Mouse (Mus musculus) forebrain, embryonic 16.5 days (tissue): ENCODE data around the gene Slc25a44. TPM values are rescaled to one million over a fixed set of nuclear protein-coding genes. Genes with fewer than 3 reads are reported as not detected.

ENCODE experiments used
- ATAC-seq: fragments of 200-750 bp; cut with Nextera tagmentation; 2 replicates; pipeline ENCODE4 v1.8.0; 2017; ENCODE audit warnings: mild to moderate bottlenecking, moderate library complexity
- H3K27ac ChIP-seq: fragments of 300-500 bp; sonication (generic); 2 replicates; pipeline ENCODE4 v1.5.1; 2014; ENCODE audit warnings: low read length, control low read depth
- H3K27me3 ChIP-seq: fragments of 300-500 bp; sonication (generic); replicated peaks from 2 replicates; pipeline ENCODE4 v1.6.1; 2014; ENCODE audit warnings: low read length; ENCODE audit not compliant: control insufficient read depth, insufficient read depth
- H3K36me3 ChIP-seq: fragments of 300-500 bp; sonication (generic); 2 replicates; pipeline ENCODE4 v1.6.1; 2014; ENCODE audit not compliant: control insufficient read depth, insufficient read depth
- H3K4me1 ChIP-seq: fragments of 300-500 bp; sonication (generic); replicated peaks from 2 replicates; pipeline ENCODE4 v1.6.1; 2014; ENCODE audit warnings: low read length; ENCODE audit not compliant: control insufficient read depth, insufficient read depth
- H3K4me2 ChIP-seq: fragments of 300-500 bp; sonication (generic); 2 replicates; pipeline ENCODE4 v1.6.1; 2014; ENCODE audit warnings: mild to moderate bottlenecking, low read length, control low read depth
- H3K4me3 ChIP-seq: fragments of 300-500 bp; sonication (generic); replicated peaks from 2 replicates; pipeline ENCODE4 v1.5.1; 2014; ENCODE audit warnings: mild to moderate bottlenecking, low read length, control low read depth
- H3K9ac ChIP-seq: fragments of 300-500 bp; sonication (generic); replicated peaks from 2 replicates; pipeline ENCODE4 v1.6.1; 2014; ENCODE audit warnings: low read depth, low read length, control low read depth
- H3K9me3 ChIP-seq: fragments of 300-500 bp; sonication (generic); 2 replicates; pipeline ENCODE4 v1.6.1; 2016; ENCODE audit warnings: low read length; ENCODE audit not compliant: control insufficient read depth
- WGBS: fragments of 180-500 bp; shearing (Covaris S2); extraction: QIAGEN DNeasy Blood & Tissue Kit; methylation state at CpG from one replicate; pipeline ENCODE4 v1.1.7; 2014; 5-methylcytosine and 5-hydroxymethylcytosine counted together
- polyA plus RNA-seq: library from polyadenylated mRNA; unstranded; fragments of >200 nt; fragmentation: Nextera tagmentation; extraction: Ambion mirVana; gene quantifications from 2 replicates; pipeline ENCODE4 v1.2.1, GENCODE M21; 2015

Slc25a44 gene
- polyA plus RNA-seq, 1 experiment from 2014 or later = 37.1 TPM

- Histone ChIP-seq H3K4me1 (peaks cover 26% of the 10 kb centered on the region), H3K27ac (no peak overlapping the region), H3K9me3 (no peaks in the 10 kb centered on the region), H3K9ac (no peak overlapping the region), H3K4me2 (no peak overlapping the region), H3K27me3 (no peaks in the 10 kb centered on the region), H3K4me3 (no peak overlapping the region), H3K36me3 (no peaks in the 10 kb centered on the region)
- ATAC-seq = no peak
- WGBS = 70% methylated on average over 8 of the region's 8 CpGs
These were observed 28.4 kb upstream of the Slc25a44 start for GRCm38 (mm10) chr3:88453369-88453768.

- Histone ChIP-seq H3K4me3 (no peak overlapping the region), H3K4me2 (no peak overlapping the region), H3K36me3 (no peaks in the 10 kb centered on the region), H3K27ac (no peak overlapping the region), H3K27me3 (no peaks in the 10 kb centered on the region), H3K9ac (no peak overlapping the region), H3K4me1 (peaks cover 20% of the 10 kb centered on the region), H3K9me3 (no peaks in the 10 kb centered on the region)
- no peak for ATAC-seq
- 83% methylated on average over 6 of the region's 6 CpGs for WGBS
These were observed 27.8 kb upstream of the Slc25a44 start for GRCm38 (mm10) chr3:88452716-88453115.

GRCm38 (mm10) chr3:88452246-88452645, 27.3 kb upstream of the Slc25a44 start:
- Histone ChIP-seq H3K27me3 (no peaks in the 10 kb centered on the region), H3K36me3 (no peaks in the 10 kb centered on the region), H3K9me3 (no peaks in the 10 kb centered on the region), H3K9ac (no peak overlapping the region), H3K4me3 (no peak overlapping the region), H3K4me1 (peaks cover 15% of the 10 kb centered on the region), H3K4me2 (no peak overlapping the region), H3K27ac (no peak overlapping the region)
- ATAC-seq = no peak
- WGBS = 77% methylated on average over 5 of the region's 5 CpGs

- Histone ChIP-seq H3K27ac (no peak overlapping the region), H3K9ac (no peak overlapping the region), H3K27me3 (no peaks in the 10 kb centered on the region), H3K4me3 (no peak overlapping the region), H3K9me3 (no peaks in the 10 kb centered on the region), H3K4me2 (no peak overlapping the region), H3K4me1 (peaks cover 10% of the 10 kb centered on the region; the same call in 1 of the 2 replicates), H3K36me3 (no peaks in the 10 kb centered on the region)
- WGBS = 61% methylated on average over 12 of the region's 12 CpGs
- ATAC-seq = no peak
These were observed 25.6 kb upstream of the Slc25a44 start for GRCm38 (mm10) chr3:88450379-88451131.

GRCm38 (mm10) chr3:88449395-88450023, 24.6 kb upstream of the Slc25a44 start:
- Histone ChIP-seq H3K27me3 (no peaks in the 10 kb centered on the region), H3K4me1 (peaks cover 8% of the 10 kb centered on the region; the same call in 1 of the 2 replicates), H3K36me3 (no peaks in the 10 kb centered on the region), H3K27ac (no peak overlapping the region), H3K9me3 (no peaks in the 10 kb centered on the region), H3K4me3 (peak overlapping the region; percentile 23), H3K9ac (peak overlapping the region; percentile 38; the same call in 1 of the 2 replicates), H3K4me2 (peak overlapping the region; percentile 44)
- ATAC-seq = peak; percentile 62; the same call in 1 of the 2 replicates
- 7% methylated on average over 21 of the region's 21 CpGs for WGBS

GRCm38 (mm10) chr3:88448443-88448842, 23.5 kb upstream of the Slc25a44 start:
- H3K4me2 ChIP-seq = no peak overlapping the region
- H3K9me3 ChIP-seq = no peaks in the 10 kb centered on the region
- H3K27me3 ChIP-seq = no peaks in the 10 kb centered on the region
- H3K36me3 ChIP-seq = no peaks in the 10 kb centered on the region
- H3K9ac ChIP-seq = no peak overlapping the region
- H3K4me3 ChIP-seq = no peak overlapping the region
- H3K27ac ChIP-seq = no peak overlapping the region
- ATAC-seq = no peak
- WGBS = 93% methylated on average over 8 of the region's 8 CpGs
- H3K4me1 ChIP-seq = peaks cover 8% of the 10 kb centered on the region; the same call in 1 of the 2 replicates

- no peaks in the 10 kb centered on the region for H3K27me3 ChIP-seq
- peaks cover 8% of the 10 kb centered on the region; the same call in 1 of the 2 replicates for H3K4me1 ChIP-seq
- no peak overlapping the region for H3K4me3 ChIP-seq
- H3K9ac ChIP-seq = no peak overlapping the region
- no peak for ATAC-seq
- no peaks in the 10 kb centered on the region for H3K36me3 ChIP-seq
- no peak overlapping the region for H3K4me2 ChIP-seq
- WGBS = 65% methylated on average over 8 of the region's 8 CpGs
- H3K9me3 ChIP-seq = no peaks in the 10 kb centered on the region
- H3K27ac ChIP-seq = no peak overlapping the region
These were observed 22.8 kb upstream of the Slc25a44 start for GRCm38 (mm10) chr3:88447676-88448183.

GRCm38 (mm10) chr3:88446471-88447123, 21.7 kb upstream of the Slc25a44 start:
- WGBS = 86% methylated on average over 8 of the region's 8 CpGs
- Histone ChIP-seq H3K9ac (no peak overlapping the region), H3K4me1 (peaks cover 8% of the 10 kb centered on the region; the same call in 1 of the 2 replicates), H3K27ac (no peak overlapping the region), H3K27me3 (0 out of 2 replicates have a peak, but pooled peaks cover 2% of the 10 kb centered on the region), H3K4me2 (no peak overlapping the region), H3K36me3 (no peaks in the 10 kb centered on the region), H3K4me3 (no peak overlapping the region), H3K9me3 (no peaks in the 10 kb centered on the region)
- ATAC-seq = no peak

GRCm38 (mm10) chr3:88442888-88443287, 17.9 kb upstream of the Slc25a44 start:
- WGBS = 76% methylated on average over 7 of the region's 7 CpGs
- Histone ChIP-seq H3K27ac (no peak overlapping the region), H3K4me1 (peaks cover 5% of the 10 kb centered on the region; the same call in 1 of the 2 replicates), H3K9ac (no peak overlapping the region), H3K4me2 (no peak overlapping the region), H3K4me3 (no peak overlapping the region), H3K27me3 (0 out of 2 replicates have a peak, but pooled peaks cover 2% of the 10 kb centered on the region), H3K9me3 (no peaks in the 10 kb centered on the region), H3K36me3 (peaks cover 1% of the 10 kb centered on the region; the same call in 1 of the 2 replicates)
- no peak for ATAC-seq
